In genomic region chr2:171587635-171588034, GRCm38 (mm10) we compare ENCODE assay signal across 11 mouse cellular contexts.
DNase-seq lines count a peak whose midpoint lies in the region; ATAC-seq and TF ChIP-seq lines count a peak whose summit lies in the region.
"Had no signal": no experiment of that assay in that cellular context is flagged by ENCODE, and none has a peak within 500 bp of the region (broad histone marks: within the 10 kb centered on the region; RNA-seq: fewer than 3 reads in every experiment).

No protein-coding gene starts in this region.

- no peak overlapping the region for H3K4me2 ChIP-seq in embryonic facial prominence, embryonic 11.5 days (ENCODE audit: low read depth, low read length)
- no peak overlapping the region for H3K4me2 ChIP-seq in forebrain, embryonic 15.5 days (replicated peaks)
- H3K4me2 ChIP-seq in neural tube, embryonic 15.5 days, result peak overlapping the region; percentile 17; the same call in 1 of the 2 replicates
- H3K4me2 ChIP-seq in stomach, postnatal 0 days (replicated peaks; ENCODE audit: low read depth), result no peak overlapping the region
- H3K4me2 ChIP-seq: intestine, embryonic 15.5 days; limb, embryonic 12.5 days had no signal

- ATAC-seq in embryonic facial prominence, embryonic 11.5 days (replicated peaks; ENCODE audit: insufficient number of reproducible peaks, low FRiP score, low TSS enrichment, low read depth), result no peak
- ATAC-seq in forebrain, embryonic 15.5 days (replicated peaks), result 0 out of 2 replicates have a peak, but pooled peaks have one; percentile 32
- ATAC-seq in neural tube, embryonic 15.5 days (ENCODE audit: low FRiP score), result peak; percentile 65; the same call in 1 of the 2 replicates
- ATAC-seq in stomach, postnatal 0 days (ENCODE audit: low FRiP score, low TSS enrichment), result no peak

- H3K27me3 ChIP-seq in embryonic facial prominence, embryonic 11.5 days (ENCODE audit: control insufficient read depth, insufficient read depth, low read length), result no peaks in the 10 kb centered on the region
- H3K27me3 ChIP-seq in embryonic facial prominence, embryonic 10.5 days (replicated peaks; ENCODE audit: low read depth, poor library complexity, severe bottlenecking), result 0 out of 2 replicates have a peak, but pooled peaks cover 10% of the 10 kb centered on the region
- H3K27me3 ChIP-seq in forebrain, embryonic 15.5 days, result peaks cover 18% of the 10 kb centered on the region; the same call in 1 of the 2 replicates
- H3K27me3 ChIP-seq in neural tube, embryonic 15.5 days (replicated peaks), result no peaks in the 10 kb centered on the region
- H3K27me3 ChIP-seq in stomach, postnatal 0 days (ENCODE audit: control insufficient read depth, insufficient read depth, low read length), result no peaks in the 10 kb centered on the region
- H3K27me3 ChIP-seq: intestine, embryonic 15.5 days; limb, embryonic 12.5 days had no signal

- TF ChIP-seq CTCF in stomach, postnatal 0 days (IDR thresholded peaks at IDR 0.05; ENCODE audit: low read depth), result no peak

- intact Hi-C loops in left cerebral cortex, postnatal 14 days (cut with DNase I), result loop anchor here (10.0 kb wide), 1 partner anchor 127 kb away; no protein-coding TSS in a partner anchor

- no peak for TF ChIP-seq EP300 in stomach, postnatal 0 days (optimal IDR thresholded peaks at IDR 0.05)

- no peak overlapping the region for H3K4me3 ChIP-seq in embryonic facial prominence, embryonic 11.5 days (ENCODE audit: low read depth, low read length)
- H3K4me3 ChIP-seq in embryonic facial prominence, embryonic 10.5 days, result no peak overlapping the region
- no peak overlapping the region for H3K4me3 ChIP-seq in forebrain, embryonic 15.5 days
- H3K4me3 ChIP-seq in neural tube, embryonic 15.5 days (replicated peaks), result no peak overlapping the region
- no peak overlapping the region for H3K4me3 ChIP-seq in stomach, postnatal 0 days (ENCODE audit: low read depth, low read length)
- H3K4me3 ChIP-seq: intestine, embryonic 15.5 days; limb, embryonic 12.5 days had no signal

- no peaks in the 10 kb centered on the region for H3K9me3 ChIP-seq in embryonic facial prominence, embryonic 11.5 days (replicated peaks; ENCODE audit: control insufficient read depth, low read length)
- no peaks in the 10 kb centered on the region for H3K9me3 ChIP-seq in embryonic facial prominence, embryonic 10.5 days
- H3K9me3 ChIP-seq in forebrain, embryonic 15.5 days, result no peaks in the 10 kb centered on the region
- no peaks in the 10 kb centered on the region for H3K9me3 ChIP-seq in neural tube, embryonic 15.5 days (replicated peaks)
- no peaks in the 10 kb centered on the region for H3K9me3 ChIP-seq in stomach, postnatal 0 days (ENCODE audit: control insufficient read depth, low read length)
- H3K9me3 ChIP-seq: intestine, embryonic 15.5 days; limb, embryonic 12.5 days had no signal

- 67% methylated on average over 9 of the region's 9 CpGs for WGBS in embryonic facial prominence, embryonic 11.5 days
- 76% methylated on average over 9 of the region's 9 CpGs for WGBS in embryonic facial prominence, embryonic 10.5 days
- WGBS in forebrain, embryonic 15.5 days, result 47% methylated on average over 9 of the region's 9 CpGs
- 23% methylated on average over 9 of the region's 9 CpGs for WGBS in neural tube, embryonic 15.5 days
- WGBS in stomach, postnatal 0 days, result 84% methylated on average over 9 of the region's 9 CpGs

- no peaks in the 10 kb centered on the region for H3K4me1 ChIP-seq in embryonic facial prominence, embryonic 11.5 days (ENCODE audit: control insufficient read depth, insufficient read depth, low read length)
- peaks cover 3% of the 10 kb centered on the region; the same call in 1 of the 2 replicates for H3K4me1 ChIP-seq in embryonic facial prominence, embryonic 10.5 days
- no peaks in the 10 kb centered on the region for H3K4me1 ChIP-seq in forebrain, embryonic 15.5 days
- peaks cover 12% of the 10 kb centered on the region for H3K4me1 ChIP-seq in neural tube, embryonic 15.5 days
- no peaks in the 10 kb centered on the region for H3K4me1 ChIP-seq in stomach, postnatal 0 days (replicated peaks; ENCODE audit: control insufficient read depth, insufficient read depth)
- H3K4me1 ChIP-seq: intestine, embryonic 15.5 days had no signal

- DNase-seq in embryonic facial prominence, embryonic 11.5 days (ENCODE audit: low spot score), result peak; percentile 26
- no peak for DNase-seq in embryonic facial prominence, embryonic 10.5 days (ENCODE audit: low spot score)
- peak; percentile 39 to 45 for DNase-seq in left cerebral cortex, postnatal 14 days (ENCODE audit: low spot score in 2 of 2)
- no peak for DNase-seq in stomach, postnatal 0 days (ENCODE audit: low spot score)
- DNase-seq in adrenal gland, adult 2 months, result no peak
- DNase-seq in kidney, postnatal 36 days, result no peak
- DNase-seq: cerebellum, adult 11 months had no signal

- H3K36me3 ChIP-seq in embryonic facial prominence, embryonic 11.5 days (replicated peaks; ENCODE audit: control insufficient read depth, insufficient read depth, low read depth, low read length), result no peaks in the 10 kb centered on the region
- H3K36me3 ChIP-seq in embryonic facial prominence, embryonic 10.5 days (replicated peaks), result no peaks in the 10 kb centered on the region
- H3K36me3 ChIP-seq in forebrain, embryonic 15.5 days, result no peaks in the 10 kb centered on the region
- H3K36me3 ChIP-seq in neural tube, embryonic 15.5 days, result no peaks in the 10 kb centered on the region
- H3K36me3 ChIP-seq in stomach, postnatal 0 days (ENCODE audit: control insufficient read depth, insufficient read depth, low read length), result no peaks in the 10 kb centered on the region
- H3K36me3 ChIP-seq: intestine, embryonic 15.5 days; limb, embryonic 12.5 days had no signal

- no peak overlapping the region for H3K9ac ChIP-seq in embryonic facial prominence, embryonic 11.5 days (replicated peaks; ENCODE audit: low read length)
- no peak overlapping the region for H3K9ac ChIP-seq in forebrain, embryonic 15.5 days (replicated peaks)
- no peak overlapping the region for H3K9ac ChIP-seq in neural tube, embryonic 15.5 days (replicated peaks)
- no peak overlapping the region for H3K9ac ChIP-seq in stomach, postnatal 0 days (ENCODE audit: low read length)
- H3K9ac ChIP-seq: intestine, embryonic 15.5 days; limb, embryonic 12.5 days had no signal

- no peak overlapping the region for H3K27ac ChIP-seq in embryonic facial prominence, embryonic 11.5 days (replicated peaks; ENCODE audit: low read depth, low read length)
- H3K27ac ChIP-seq in embryonic facial prominence, embryonic 10.5 days (replicated peaks), result no peak overlapping the region
- no peak overlapping the region for H3K27ac ChIP-seq in forebrain, embryonic 15.5 days (replicated peaks)
- H3K27ac ChIP-seq in neural tube, embryonic 15.5 days (replicated peaks), result peak overlapping the region; percentile 56; the same call in 1 of the 2 replicates
- no peak overlapping the region for H3K27ac ChIP-seq in stomach, postnatal 0 days (replicated peaks)
- H3K27ac ChIP-seq: intestine, embryonic 15.5 days; limb, embryonic 12.5 days had no signal

Comparison
In these comparisons a context has a peak if more than half of its experiments do, and no peak if none do; other contexts are left out.
1. DNase-seq: peak in embryonic facial prominence, embryonic 11.5 days (single experiment) and left cerebral cortex, postnatal 14 days (2 of 2); none in embryonic facial prominence, embryonic 10.5 days (single experiment), stomach, postnatal 0 days (single experiment), adrenal gland, adult 2 months (single experiment) and kidney, postnatal 36 days (0 of 2).
2. ATAC-seq: peak in forebrain, embryonic 15.5 days (single experiment) and neural tube, embryonic 15.5 days (single experiment); none in embryonic facial prominence, embryonic 11.5 days (single experiment) and stomach, postnatal 0 days (single experiment).